In the genomic region with DNA sequence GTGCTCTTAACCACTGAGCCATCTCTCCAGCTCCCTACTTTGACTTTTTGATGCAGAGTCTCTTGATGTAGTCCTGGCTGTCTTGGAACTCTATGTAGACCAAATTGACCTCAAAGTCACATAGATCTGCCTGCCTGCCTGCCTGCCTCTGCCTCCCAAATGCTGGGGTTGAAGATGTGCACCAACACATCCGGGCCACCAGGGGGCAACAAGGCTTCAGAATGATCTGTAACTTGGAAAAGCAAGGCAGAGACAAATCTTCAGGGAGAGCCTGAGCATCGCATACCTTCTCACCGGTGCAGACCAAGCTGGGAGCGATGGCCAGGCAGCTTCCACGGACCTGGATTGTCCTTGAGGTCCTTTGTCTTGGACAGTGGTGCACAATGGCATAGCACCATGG, we compare ENCODE assay signal across 8 mouse cellular contexts. TPM values are rescaled to one million over a fixed set of nuclear protein-coding genes. Genes with fewer than 3 reads are reported as not detected.
A peak's percentile ranks its signal among the peaks of the same experiment; 100 is the strongest.
DNase-seq lines count a peak whose midpoint lies in the region; ATAC-seq lines count a peak whose summit lies in the region.

No protein-coding gene starts in this region.

- H3K4me3 ChIP-seq in neural tube, embryonic 15.5 days (replicated peaks) = no peak overlapping the region

- H3K9ac ChIP-seq in neural tube, embryonic 15.5 days (replicated peaks) = no peak overlapping the region

- no peak overlapping the region for H3K27ac ChIP-seq in neural tube, embryonic 15.5 days (replicated peaks)

- no peaks in the 10 kb centered on the region for H3K9me3 ChIP-seq in neural tube, embryonic 15.5 days (replicated peaks)

- no peaks in the 10 kb centered on the region for H3K27me3 ChIP-seq in neural tube, embryonic 15.5 days (replicated peaks)

- H3K4me1 ChIP-seq in neural tube, embryonic 15.5 days = no peaks in the 10 kb centered on the region

- DNase-seq in cerebellum, adult 11-12 months = no peak
- DNase-seq in neural tube, embryonic 10.5 days (ENCODE audit: extremely low spot score, low spot score) = peak; percentile 45
- peak; percentile 41 to 53 for DNase-seq in cerebellum, postnatal 36 days
- peak; percentile 72 to 76 for DNase-seq in thymus, postnatal 10 days (ENCODE audit: low spot score in 2 of 2)

- ATAC-seq in cerebellum, adult (ENCODE audit: insufficient number of reproducible peaks, low FRiP score, low TSS enrichment) = peak; percentile 26; the same call in 1 of the 2 replicates
- ATAC-seq in neural tube, embryonic 15.5 days (ENCODE audit: low FRiP score) = no peak
- ATAC-seq in inflammation-experienced regulatory T-cells, adult 6 months = peak; percentile 49
- peak; percentile 98 for ATAC-seq in megakaryocyte-erythroid progenitor cell, adult 5-6 weeks (replicated peaks; ENCODE audit: low FRiP score, low TSS enrichment, poor library complexity, severe bottlenecking)

- no peaks in the 10 kb centered on the region for H3K36me3 ChIP-seq in neural tube, embryonic 15.5 days

- WGBS in neural tube, embryonic 15.5 days = 41% methylated on average over 5 of the region's 5 CpGs

- H3K4me2 ChIP-seq in neural tube, embryonic 15.5 days = no peak overlapping the region

RNA-seq across cellular contexts. Expression of gene Shisa5, which starts 7.9 kb away (rescaled TPM):
- 78.4 and 93.0 TPM in 2 replicates for polyA plus RNA-seq in neural tube, embryonic 15.5 days (2015; fragmentation: Nextera tagmentation; extraction: Ambion mirVana)
- 1,000 to 10,000 TPM; 1,866 to 3,808 (median 3,640) TPM for polyA plus RNA-seq in inflammation-experienced regulatory T-cells, adult 6 months (2017; shearing (Covaris generic))
- total RNA-seq in megakaryocyte-erythroid progenitor cell, adult 5-6 weeks (2014; fragmentation: Nextera tagmentation) = 52.0 and 52.8 TPM in 2 replicates
- total RNA-seq in megakaryocyte-erythroid progenitor cell, adult 5-6 weeks (2017) = 37.6 and 74.5 TPM in 2 replicates

RNA-seq across cellular contexts. Expression of gene Trex1, which starts 13.2 kb away (rescaled TPM):
- 13.9 and 15.6 TPM in 2 replicates for polyA plus RNA-seq in neural tube, embryonic 15.5 days (2015; fragmentation: Nextera tagmentation; extraction: Ambion mirVana)
- polyA plus RNA-seq in inflammation-experienced regulatory T-cells, adult 6 months (2017; shearing (Covaris generic)) = 10 to 100 TPM; 42.7 to 50.3 (median 49.9) TPM
- 17.1 and 29.7 TPM in 2 replicates for total RNA-seq in megakaryocyte-erythroid progenitor cell, adult 5-6 weeks (2014; fragmentation: Nextera tagmentation)
- total RNA-seq in megakaryocyte-erythroid progenitor cell, adult 5-6 weeks (2017) = 4.7 and 5.1 TPM in 2 replicates

RNA-seq across cellular contexts. Expression of gene Atrip, which starts 27.6 kb away (rescaled TPM):
- 32.8 TPM in 2 replicates for polyA plus RNA-seq in neural tube, embryonic 15.5 days (2015; fragmentation: Nextera tagmentation; extraction: Ambion mirVana)
- 10 to 100 TPM; 19.2 to 28.2 (median 24.9) TPM for polyA plus RNA-seq in inflammation-experienced regulatory T-cells, adult 6 months (2017; shearing (Covaris generic))
- total RNA-seq in megakaryocyte-erythroid progenitor cell, adult 5-6 weeks (2014; fragmentation: Nextera tagmentation) = 14.9 and 26.3 TPM in 2 replicates
- total RNA-seq in megakaryocyte-erythroid progenitor cell, adult 5-6 weeks (2017) = 9.8 and 19.2 TPM in 2 replicates

RNA-seq across cellular contexts. Expression of gene Ccdc51, which starts 36.0 kb away (rescaled TPM):
- 12.2 and 13.7 TPM in 2 replicates for polyA plus RNA-seq in neural tube, embryonic 15.5 days (2015; fragmentation: Nextera tagmentation; extraction: Ambion mirVana)
- polyA plus RNA-seq in inflammation-experienced regulatory T-cells, adult 6 months (2017; shearing (Covaris generic)) = 10 to 100 TPM; 12.1 to 15.5 (median 12.3) TPM
- total RNA-seq in megakaryocyte-erythroid progenitor cell, adult 5-6 weeks (2014; fragmentation: Nextera tagmentation) = 12.2 and 17.1 TPM in 2 replicates
- 14.2 and 16.6 TPM in 2 replicates for total RNA-seq in megakaryocyte-erythroid progenitor cell, adult 5-6 weeks (2017)

RNA-seq across cellular contexts. Expression of gene Tma7, which starts 36.1 kb away (rescaled TPM):
- 678 and 752 TPM in 2 replicates for polyA plus RNA-seq in neural tube, embryonic 15.5 days (2015; fragmentation: Nextera tagmentation; extraction: Ambion mirVana)
- 100 to 1,000 TPM; 763 to 998 (median 907) TPM for polyA plus RNA-seq in inflammation-experienced regulatory T-cells, adult 6 months (2017; shearing (Covaris generic))
- 418 and 530 TPM in 2 replicates for total RNA-seq in megakaryocyte-erythroid progenitor cell, adult 5-6 weeks (2014; fragmentation: Nextera tagmentation)
- total RNA-seq in megakaryocyte-erythroid progenitor cell, adult 5-6 weeks (2017) = 113 and 115 TPM in 2 replicates

Comparison
In these comparisons a context has a peak if more than half of its experiments do, and no peak if none do; other contexts are left out.
1. RNA of gene Shisa5, which starts 7.9 kb away (polyA plus RNA-seq): 1,866 to 3,808 TPM in inflammation-experienced regulatory T-cells, adult 6 months; 78.4 to 93.0 TPM in neural tube, embryonic 15.5 days; every median in the first group is over 10 times any median in the second.